Mouse (Mus musculus) intestine, embryonic 15.5 days (tissue): ENCODE results near the gene Rai1. TPM values are rescaled to one million over a fixed set of nuclear protein-coding genes. Genes with fewer than 3 reads are reported as not detected.

ENCODE experiments used
- ATAC-seq: fragments of 200-750 bp; cut with Nextera tagmentation; 2 replicates; pipeline ENCODE4 v1.8.0; 2017; ENCODE audit warnings: moderate TSS enrichment, moderate library complexity
- H3K27ac ChIP-seq: fragments of 300-500 bp; sonication (generic); 2 replicates; pipeline ENCODE4 v1.5.1; 2015; ENCODE audit warnings: mild to moderate bottlenecking, inconsistent platforms
- H3K27me3 ChIP-seq: fragments of 300-500 bp; sonication (generic); replicated peaks from 2 replicates; pipeline ENCODE4 v1.6.1; 2015; ENCODE audit warnings: inconsistent platforms
- H3K36me3 ChIP-seq: fragments of 300-500 bp; sonication (generic); 2 replicates; pipeline ENCODE4 v1.6.1; 2015; ENCODE audit warnings: inconsistent platforms
- H3K4me1 ChIP-seq: fragments of 300-500 bp; sonication (generic); replicated peaks from 2 replicates; pipeline ENCODE4 v1.6.1; 2015; ENCODE audit warnings: inconsistent platforms
- H3K4me2 ChIP-seq: fragments of 300-500 bp; sonication (generic); replicated peaks from 2 replicates; pipeline ENCODE4 v1.6.1; 2015; ENCODE audit warnings: mild to moderate bottlenecking, inconsistent platforms
- H3K4me3 ChIP-seq: fragments of 300-500 bp; sonication (generic); replicated peaks from 2 replicates; pipeline ENCODE4 v1.5.1; 2015; ENCODE audit warnings: inconsistent platforms
- H3K9ac ChIP-seq: fragments of 300-500 bp; sonication (generic); 2 replicates; pipeline ENCODE4 v1.6.1; 2015; ENCODE audit warnings: inconsistent platforms
- H3K9me3 ChIP-seq: fragments of 300-500 bp; sonication (generic); 2 replicates; pipeline ENCODE4 v1.6.1; 2016; ENCODE audit warnings: inconsistent platforms
- WGBS: fragments of 180-500 bp; shearing (Covaris S2); methylation state at CpG from one replicate; pipeline ENCODE4 v1.1.7; 2015; 5-methylcytosine and 5-hydroxymethylcytosine counted together
- polyA plus RNA-seq: library from polyadenylated mRNA; unstranded; fragments of >200 nt; fragmentation: Nextera tagmentation; extraction: Ambion mirVana; gene quantifications from 2 replicates; pipeline ENCODE4 v1.2.1, GENCODE M21; 2015

Gene Rai1
- polyA plus RNA-seq, 1 experiment from 2014 or later = 18.2 TPM

DNA sequence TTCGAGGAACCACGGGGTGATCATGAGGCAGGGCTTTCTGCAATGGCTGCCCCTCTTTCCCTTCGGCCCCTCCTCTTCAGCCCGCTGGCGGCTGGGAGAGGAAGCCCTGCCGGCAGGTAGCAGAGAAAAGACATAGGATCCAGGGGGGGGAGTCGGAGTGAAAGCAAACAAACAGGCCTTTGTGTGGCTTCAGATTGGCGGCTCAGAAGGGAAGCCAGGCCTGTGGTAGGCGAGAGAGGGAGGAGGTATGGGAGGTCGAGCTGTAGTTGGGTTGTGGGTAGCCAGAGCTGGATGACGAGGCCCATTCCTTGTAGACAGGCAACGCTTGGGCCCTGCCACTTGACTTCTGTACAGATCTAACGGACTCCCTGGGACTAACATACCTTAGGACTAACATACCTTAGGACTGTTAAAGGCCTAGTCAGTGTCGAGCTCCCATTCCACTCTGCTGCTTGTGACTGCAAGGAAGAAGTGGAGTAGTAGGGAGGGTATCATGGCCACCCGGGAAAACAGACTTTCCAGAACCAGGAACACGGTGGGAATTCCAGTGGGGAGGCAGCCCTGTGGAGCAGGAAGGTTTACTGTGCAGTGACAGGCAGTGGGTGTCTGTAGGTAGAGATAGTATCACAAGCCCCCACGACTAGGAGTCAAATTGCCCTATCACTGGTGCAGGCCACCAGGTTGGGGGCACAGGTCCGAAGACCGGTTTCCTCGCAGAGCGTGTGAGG is 9.6 kb downstream of the Rai1 start:
- Histone ChIP-seq H3K27me3 (no peaks in the 10 kb centered on the region), H3K36me3 (no peaks in the 10 kb centered on the region), H3K4me3 (peak overlapping the region; percentile 43), H3K4me2 (peak overlapping the region; percentile 76), H3K9me3 (no peaks in the 10 kb centered on the region), H3K4me1 (peaks cover 59% of the 10 kb centered on the region), H3K9ac (peak overlapping the region; percentile 40), H3K27ac (peak overlapping the region; percentile 89)
- ATAC-seq = peak; percentile 22
- 4% methylated on average over 21 of the region's 21 CpGs for WGBS

DNA sequence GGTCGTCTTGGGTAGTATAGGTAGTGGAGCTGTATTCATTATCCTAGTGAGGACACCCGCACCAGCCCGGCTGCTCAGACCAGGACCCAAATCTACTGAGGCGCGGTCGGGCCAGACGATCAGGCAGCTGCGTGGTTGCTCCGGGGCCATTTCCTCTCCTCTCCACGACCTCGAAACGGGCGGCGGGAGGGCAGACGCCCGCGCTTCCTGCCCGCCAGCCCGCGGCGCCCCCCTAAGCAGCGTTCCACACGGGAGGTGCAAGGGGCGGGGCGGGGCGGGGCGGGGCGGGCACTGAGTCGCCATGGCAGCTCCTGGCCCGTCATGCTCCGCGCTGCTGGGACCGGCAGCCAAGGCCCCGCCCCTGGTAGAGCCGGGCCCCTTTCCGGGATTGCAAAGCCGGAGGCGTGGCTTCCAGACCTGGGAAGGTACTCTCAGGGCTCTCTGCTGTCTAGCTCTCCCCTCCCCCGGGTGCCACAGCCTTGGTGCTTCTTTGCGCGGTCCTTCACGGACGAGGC is 10.3 kb downstream of the Rai1 start:
- peak; percentile 95 for ATAC-seq
- Histone ChIP-seq H3K36me3 (no peaks in the 10 kb centered on the region), H3K4me3 (peak overlapping the region; percentile 43), H3K27me3 (no peaks in the 10 kb centered on the region), H3K9ac (peak overlapping the region; percentile 40), H3K27ac (peak overlapping the region; percentile 89), H3K9me3 (no peaks in the 10 kb centered on the region), H3K4me1 (peaks cover 59% of the 10 kb centered on the region), H3K4me2 (peak overlapping the region; percentile 76)
- 0% methylated on average over 43 of the region's 43 CpGs for WGBS

DNA sequence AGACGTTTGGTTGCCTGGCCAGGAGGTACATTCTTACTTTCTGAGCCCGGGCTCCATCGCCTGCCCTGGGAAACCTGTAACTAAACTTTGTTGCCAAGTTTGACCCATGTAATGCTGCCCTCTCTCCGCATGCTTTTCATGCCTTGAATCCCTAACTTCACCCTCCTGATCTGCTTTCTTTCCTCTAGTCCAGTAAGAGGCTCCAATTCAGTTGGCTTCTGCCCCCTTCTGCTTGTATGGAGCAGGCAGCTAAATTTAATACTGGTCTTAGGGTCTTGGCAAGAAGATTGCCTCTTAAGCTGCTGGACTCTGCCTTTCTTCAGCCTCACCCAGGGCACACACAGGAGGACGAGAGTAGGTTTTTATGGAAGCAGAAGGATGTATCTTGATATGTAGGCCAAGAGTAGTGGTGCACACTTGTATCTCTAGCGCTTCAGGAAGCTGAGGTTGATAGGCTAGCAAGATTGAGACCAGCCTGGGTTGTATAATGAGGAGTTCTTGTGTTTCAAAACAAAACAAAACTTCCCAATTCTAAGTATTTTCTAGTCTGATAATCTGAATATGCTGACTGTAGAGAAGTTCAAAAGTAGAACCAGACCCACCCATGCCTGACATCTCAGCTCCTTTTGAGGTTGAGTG is 10.9 kb downstream of the Rai1 start:
- no peak for ATAC-seq
- no peaks in the 10 kb centered on the region for H3K36me3 ChIP-seq
- no peaks in the 10 kb centered on the region for H3K27me3 ChIP-seq
- WGBS = 25% methylated on average over 6 of the region's 6 CpGs
- H3K4me1 ChIP-seq = peaks cover 61% of the 10 kb centered on the region
- H3K4me3 ChIP-seq = peak overlapping the region; percentile 43
- H3K9ac ChIP-seq = peak overlapping the region; percentile 38
- peak overlapping the region; percentile 76 for H3K4me2 ChIP-seq
- no peaks in the 10 kb centered on the region for H3K9me3 ChIP-seq
- H3K27ac ChIP-seq = peak overlapping the region; percentile 89

DNA sequence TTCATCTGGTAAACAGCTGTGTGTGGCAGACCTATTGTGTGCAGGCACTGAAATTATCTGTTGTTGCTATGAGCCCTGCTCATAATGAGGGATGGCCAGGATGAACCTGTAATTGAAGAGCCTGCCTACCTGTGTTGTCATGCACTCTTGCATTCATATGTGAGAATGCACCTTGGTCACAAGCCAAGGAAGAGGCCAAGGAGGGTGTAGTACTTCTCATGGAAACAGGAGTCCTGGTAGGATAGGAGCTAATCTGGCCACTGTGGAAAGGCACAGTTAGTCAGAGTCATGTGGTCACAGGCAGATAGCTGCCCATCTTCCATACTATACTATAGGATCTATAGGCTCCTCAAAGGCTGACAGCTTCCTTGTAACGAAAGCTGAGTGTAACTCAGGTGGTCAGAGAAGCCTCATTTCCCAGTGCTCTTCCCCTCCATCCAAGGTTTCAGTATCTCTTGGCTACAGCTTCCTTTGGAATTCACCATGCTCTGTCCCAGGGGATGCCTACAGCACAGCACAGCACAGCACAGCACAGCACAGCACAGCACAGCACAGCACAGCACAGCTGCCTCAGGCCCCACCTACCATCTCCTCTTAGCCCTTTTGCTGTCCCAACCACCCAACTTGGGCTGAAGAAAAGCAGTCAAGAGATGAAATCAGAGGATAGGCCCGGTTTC is 15.9 kb downstream of the Rai1 start:
- H3K27ac ChIP-seq = no peak overlapping the region
- H3K9ac ChIP-seq = no peak overlapping the region
- H3K4me2 ChIP-seq = no peak overlapping the region
- WGBS = 84% methylated on average over 2 of the region's 2 CpGs
- H3K4me3 ChIP-seq = no peak overlapping the region
- H3K4me1 ChIP-seq = peaks cover 25% of the 10 kb centered on the region
- H3K36me3 ChIP-seq = no peaks in the 10 kb centered on the region
- no peaks in the 10 kb centered on the region for H3K9me3 ChIP-seq
- no peak for ATAC-seq
- no peaks in the 10 kb centered on the region for H3K27me3 ChIP-seq

DNA sequence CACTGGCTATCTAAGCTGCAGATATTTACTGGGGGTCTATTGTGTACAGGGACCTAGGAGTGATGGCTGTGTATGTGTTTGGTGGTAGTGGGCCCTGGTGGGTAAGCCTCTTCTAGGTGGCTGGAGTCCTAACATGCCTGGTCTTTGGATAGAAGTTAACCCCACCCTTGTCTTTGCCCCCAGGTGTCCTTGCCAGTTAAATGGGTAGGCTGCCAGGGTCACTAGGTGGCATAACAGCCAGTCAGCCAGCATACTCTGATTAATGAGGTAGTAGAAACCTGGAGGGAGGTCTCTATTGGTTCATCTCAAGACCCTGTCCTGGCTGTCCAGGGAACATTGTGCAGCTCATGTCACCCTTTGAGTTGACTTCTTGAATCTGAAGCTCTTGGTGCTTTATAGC is 17.8 kb downstream of the Rai1 start:
- ATAC-seq = no peak
- no peak overlapping the region for H3K9ac ChIP-seq
- H3K27ac ChIP-seq = no peak overlapping the region
- no peaks in the 10 kb centered on the region for H3K27me3 ChIP-seq
- no peak overlapping the region for H3K4me2 ChIP-seq
- no peaks in the 10 kb centered on the region for H3K36me3 ChIP-seq
- H3K4me1 ChIP-seq = peaks cover 34% of the 10 kb centered on the region
- no peak overlapping the region for H3K4me3 ChIP-seq
- H3K9me3 ChIP-seq = no peaks in the 10 kb centered on the region

DNA sequence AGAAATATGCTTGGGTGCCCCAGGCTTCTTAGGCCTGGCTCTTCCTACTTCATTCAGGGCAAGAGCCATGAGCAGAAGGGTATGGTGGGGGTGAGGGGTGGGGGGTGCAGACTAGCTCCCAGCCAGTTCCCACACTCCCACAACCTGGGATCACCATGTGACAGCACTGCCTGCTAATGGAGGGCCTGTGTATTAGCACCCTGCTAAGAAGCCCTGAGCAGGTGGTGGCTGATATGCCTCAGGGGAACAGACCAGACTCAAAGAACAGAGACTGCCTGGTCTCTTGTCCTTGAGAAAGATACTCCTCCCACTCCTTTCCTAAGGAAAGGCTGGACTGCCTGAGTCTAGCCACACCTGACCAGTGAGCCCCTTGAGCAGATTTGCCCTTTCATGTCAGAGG is 22.2 kb downstream of the Rai1 start:
- Histone ChIP-seq H3K9me3 (no peaks in the 10 kb centered on the region), H3K4me3 (no peak overlapping the region), H3K4me2 (no peak overlapping the region), H3K4me1 (peaks cover 29% of the 10 kb centered on the region), H3K27ac (no peak overlapping the region; the same call in 1 of the 2 replicates), H3K27me3 (no peaks in the 10 kb centered on the region), H3K9ac (no peak overlapping the region), H3K36me3 (no peaks in the 10 kb centered on the region)
- peak; percentile 48 for ATAC-seq

DNA sequence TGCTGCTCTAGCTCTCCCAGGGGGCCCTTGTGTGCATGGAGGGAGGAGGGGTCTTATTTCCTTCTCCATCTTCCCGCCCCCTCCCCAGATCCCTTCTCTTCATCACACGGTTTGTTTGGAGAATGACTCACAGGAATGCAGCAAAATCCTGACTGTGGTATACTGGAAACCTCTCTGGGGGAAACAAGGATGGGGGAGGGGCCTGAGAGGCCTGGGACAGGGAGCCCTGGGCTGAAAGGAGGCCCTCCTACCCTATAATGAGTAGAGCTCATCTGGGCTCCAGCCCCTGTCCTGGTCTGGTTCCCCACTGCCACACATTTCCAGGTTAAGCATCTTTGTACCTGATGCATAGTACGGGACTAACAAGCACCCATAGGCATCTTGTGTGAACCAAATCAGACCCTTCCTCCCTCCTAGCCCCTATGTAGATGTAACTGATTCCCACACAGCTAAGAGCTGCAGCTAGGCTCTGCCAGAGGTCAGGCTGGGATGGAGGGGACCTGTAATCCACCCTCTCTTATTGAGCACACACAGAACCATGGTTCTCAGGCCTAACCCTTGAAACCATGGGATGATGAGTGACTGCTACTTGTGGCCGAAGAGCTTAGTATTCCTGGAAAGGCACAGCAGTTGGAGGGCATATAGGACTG is 23.2 kb downstream of the Rai1 start:
- H3K27me3 ChIP-seq = no peaks in the 10 kb centered on the region
- H3K4me1 ChIP-seq = peaks cover 29% of the 10 kb centered on the region
- H3K36me3 ChIP-seq = no peaks in the 10 kb centered on the region
- no peak overlapping the region for H3K27ac ChIP-seq
- no peak overlapping the region for H3K4me3 ChIP-seq
- H3K9ac ChIP-seq = no peak overlapping the region
- no peak overlapping the region for H3K4me2 ChIP-seq
- 40% methylated on average over 4 of the region's 4 CpGs for WGBS
- no peaks in the 10 kb centered on the region for H3K9me3 ChIP-seq
- ATAC-seq = peak; percentile 59; the same call in 1 of the 2 replicates

DNA sequence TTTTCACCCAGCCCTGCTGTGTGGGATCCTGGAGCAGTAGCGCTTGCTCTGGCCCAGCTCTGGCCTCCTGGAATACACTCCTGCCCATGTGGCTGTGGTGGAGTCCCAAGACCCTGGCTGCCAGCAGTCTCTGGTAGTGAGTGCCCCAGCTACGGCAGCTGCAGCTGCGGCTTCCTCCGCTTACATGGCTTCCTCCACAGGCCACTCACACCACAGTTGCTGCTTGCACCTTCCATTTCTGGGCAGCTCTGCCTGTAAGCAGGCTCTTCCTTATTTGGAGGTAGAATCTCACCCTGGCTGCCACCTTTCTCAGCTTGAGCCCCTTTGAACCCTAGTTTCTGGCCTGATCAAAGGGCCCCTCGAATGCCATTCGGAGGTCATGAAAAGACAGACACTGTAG is 25.7 kb downstream of the Rai1 start:
- Histone ChIP-seq H3K9ac (no peak overlapping the region), H3K27me3 (no peaks in the 10 kb centered on the region), H3K9me3 (no peaks in the 10 kb centered on the region), H3K4me3 (no peak overlapping the region), H3K4me1 (peaks cover 39% of the 10 kb centered on the region), H3K27ac (peak overlapping the region; percentile 2; the same call in 1 of the 2 replicates), H3K36me3 (no peaks in the 10 kb centered on the region), H3K4me2 (no peak overlapping the region)
- 42% methylated on average over 6 of the region's 6 CpGs for WGBS
- no peak for ATAC-seq

DNA sequence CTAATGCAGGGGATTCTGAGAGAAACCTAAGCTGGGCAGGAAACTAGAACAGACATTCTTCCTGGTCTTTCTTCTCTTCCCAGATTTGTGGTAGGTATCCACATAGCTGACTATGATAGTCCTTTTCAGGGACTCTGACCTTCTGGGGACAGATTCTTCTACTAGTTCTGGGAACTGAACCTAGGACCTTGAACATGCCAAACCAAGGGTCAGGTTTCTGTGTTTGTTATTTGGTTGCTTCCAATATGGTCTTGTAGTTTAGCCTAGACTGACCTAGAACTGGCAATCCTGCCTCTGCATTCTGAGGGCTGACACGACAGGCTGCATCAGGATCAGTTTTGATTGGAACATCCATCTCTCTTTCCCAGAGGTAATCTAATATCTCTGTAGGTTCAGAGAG is 27.2 kb downstream of the Rai1 start:
- H3K4me2 ChIP-seq = no peak overlapping the region
- no peak overlapping the region for H3K27ac ChIP-seq
- no peak for ATAC-seq
- no peaks in the 10 kb centered on the region for H3K27me3 ChIP-seq
- peaks cover 30% of the 10 kb centered on the region for H3K4me1 ChIP-seq
- no peaks in the 10 kb centered on the region for H3K9me3 ChIP-seq
- H3K4me3 ChIP-seq = no peak overlapping the region
- H3K9ac ChIP-seq = no peak overlapping the region
- no peaks in the 10 kb centered on the region for H3K36me3 ChIP-seq
- WGBS = 65% methylated on average over 1 of the region's 1 CpGs

DNA sequence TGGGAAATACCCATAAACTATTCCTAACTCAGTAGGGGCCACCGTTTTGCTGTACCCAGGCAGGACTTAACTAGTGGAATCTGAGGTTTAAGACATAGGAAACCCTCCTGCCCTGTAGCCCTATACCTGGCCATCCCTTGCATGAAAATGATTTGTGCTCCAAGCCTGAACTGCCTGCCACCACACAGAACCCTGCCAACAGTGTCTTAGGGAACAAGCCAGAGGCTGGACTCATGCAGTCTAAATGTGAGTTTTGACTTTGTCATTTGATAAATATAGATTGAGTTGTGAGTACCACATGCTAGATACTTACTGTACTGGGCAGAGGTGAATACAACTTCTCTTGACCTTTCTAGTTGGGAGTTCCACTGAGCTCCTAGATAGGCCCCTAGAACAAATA is 31.7 kb downstream of the Rai1 start:
- Histone ChIP-seq H3K9ac (no peak overlapping the region), H3K27me3 (no peaks in the 10 kb centered on the region), H3K36me3 (no peaks in the 10 kb centered on the region), H3K4me2 (no peak overlapping the region), H3K9me3 (no peaks in the 10 kb centered on the region), H3K27ac (no peak overlapping the region), H3K4me1 (peaks cover 33% of the 10 kb centered on the region), H3K4me3 (no peak overlapping the region)
- WGBS = 77% methylated on average over 1 of the region's 1 CpGs
- no peak for ATAC-seq

DNA sequence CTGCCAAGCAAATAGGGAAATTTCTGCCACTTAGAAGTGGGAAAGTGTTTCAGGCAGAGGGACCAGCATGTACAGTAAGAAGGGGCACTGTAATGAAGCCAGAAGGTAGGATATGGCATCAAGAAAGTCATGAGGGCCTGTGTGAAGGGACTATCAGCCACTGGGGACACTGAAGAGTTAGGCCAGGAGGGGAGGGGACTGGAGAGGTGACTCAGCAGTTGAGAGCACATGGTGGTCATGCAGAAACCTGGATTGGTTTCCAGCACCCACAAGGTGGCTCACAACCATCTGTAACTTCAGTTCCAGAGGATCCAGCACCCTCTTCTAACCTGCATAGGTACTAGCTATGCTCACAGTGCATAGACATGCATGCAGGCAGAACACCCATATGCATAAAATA is 32.4 kb downstream of the Rai1 start:
- ATAC-seq = no peak
- no peak overlapping the region for H3K4me2 ChIP-seq

DNA sequence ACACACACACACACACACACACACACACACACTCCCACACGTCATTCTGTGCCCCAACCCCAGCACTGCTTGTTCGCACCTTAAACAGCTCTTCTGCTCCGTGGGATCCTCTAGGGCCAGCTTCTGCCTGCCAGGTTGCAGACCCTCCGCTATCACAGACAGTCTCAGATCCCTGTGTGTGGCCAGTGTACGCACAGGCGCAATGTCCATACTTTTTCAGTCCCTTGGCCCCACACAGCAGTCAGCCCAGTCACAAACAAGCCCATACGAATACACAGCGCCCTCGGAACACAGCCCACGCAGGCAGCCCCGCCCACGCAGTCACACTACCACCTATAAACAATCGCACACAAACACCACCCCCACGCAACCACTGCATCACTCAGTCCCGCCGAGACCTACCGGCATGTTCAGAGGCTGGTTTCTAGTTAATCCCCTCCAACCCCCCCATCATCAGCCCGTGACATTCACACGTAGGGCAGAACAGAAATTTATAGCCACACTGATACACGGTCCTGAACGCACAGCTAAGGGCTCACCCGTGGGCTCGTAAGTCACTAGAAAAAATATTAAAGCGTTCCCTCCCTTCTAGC is 34.4 kb downstream of the Rai1 start:
- Histone ChIP-seq H3K4me2 (peak overlapping the region; percentile 96), H3K4me1 (peaks cover 36% of the 10 kb centered on the region), H3K27me3 (no peaks in the 10 kb centered on the region), H3K4me3 (peak overlapping the region; percentile 73), H3K36me3 (no peaks in the 10 kb centered on the region), H3K9ac (peak overlapping the region; percentile 67), H3K27ac (peak overlapping the region; percentile 81), H3K9me3 (no peaks in the 10 kb centered on the region)
- peak; percentile 8; the same call in 1 of the 2 replicates for ATAC-seq
- WGBS = 4% methylated on average over 24 of the region's 24 CpGs

More for the DNA sequence above, 32.4 kb downstream of the Rai1 start:
- H3K27me3 ChIP-seq = no peaks in the 10 kb centered on the region
- H3K4me1 ChIP-seq = peaks cover 39% of the 10 kb centered on the region
- no peak overlapping the region for H3K27ac ChIP-seq
- H3K9ac ChIP-seq = no peak overlapping the region
- no peak overlapping the region for H3K4me3 ChIP-seq
- no peaks in the 10 kb centered on the region for H3K36me3 ChIP-seq
- H3K9me3 ChIP-seq = no peaks in the 10 kb centered on the region
